Mouse (Mus musculus) erythroblast, adult 5-6 weeks (primary cell): Measurements from ENCODE around the gene Gm8020. TPM values are rescaled to one million over a fixed set of nuclear protein-coding genes. Genes with fewer than 3 reads are reported as not detected.
"Not testable (repeated sequence)": the region's sequence is repeated elsewhere in the genome, so short reads cannot be mapped to it uniquely, and the experiment has no call there.

ENCODE experiments used
- ATAC-seq: replicated peaks from 2 replicates; pipeline ENCODE4 v1.8.0; 2016; ENCODE audit warnings: moderate number of reproducible peaks, mild to moderate bottlenecking, moderate TSS enrichment, inconsistent platforms; ENCODE audit not compliant: poor library complexity, low FRiP score, severe bottlenecking
- total RNA-seq, 2 experiments: library from RNA; stranded (forward) in 1 of 2; stranded (reverse) in 1 of 2; fragments of 150-400 nt in 1 of 2; fragments of 200-764, 138-1000 nt in 1 of 2; gene quantifications; 2 replicates each; pipeline versions ENCODE4 v1.2.3 to v1.2.4; 2015 to 2017; ENCODE audit warnings: low replicate concordance in 2 of 2

The Gm8020 gene
- not detected in 2 replicates for total RNA-seq (2015; ENCODE audit: low replicate concordance)
- not detected in 2 replicates for total RNA-seq (2017; ENCODE audit: low replicate concordance)

- ATAC-seq, result not testable (repeated sequence)
Measured at GRCm38 (mm10) chr14:42502249-42502648, at the start of gene Gm8020. Gene Gm8020 (minus strand): TSS chr14:42502349.

GRCm38 (mm10) chr14:42543170-42543701 lies 41.1 kb upstream of the Gm8020 start:
- not testable (repeated sequence) for ATAC-seq

- not testable (repeated sequence) for ATAC-seq
Measured at GRCm38 (mm10) chr14:42542316-42543169, 40.4 kb upstream of the Gm8020 start.

- ATAC-seq, result not testable (repeated sequence)
Measured at GRCm38 (mm10) chr14:42524182-42524581, 22.0 kb upstream of the Gm8020 start, which contains the start of gene Gm8024. Gene Gm8024 (minus strand): TSS chr14:42524282.

- not testable (repeated sequence) for ATAC-seq
Measured at GRCm38 (mm10) chr14:42463581-42463980, 38.6 kb downstream of the Gm8020 start, which contains the start of gene Gm8011. Gene Gm8011 (plus strand): TSS chr14:42463881.

Other genes with a start within 250 kb of the Gm8020 start
- not detected in 2 replicates for gene Gm17026, start 242.3 kb downstream of the Gm8020 start, total RNA-seq (2015; ENCODE audit: low replicate concordance)
- gene Gm17026, start 242.3 kb downstream of the Gm8020 start, total RNA-seq (2017; ENCODE audit: low replicate concordance), result not detected in 2 replicates
- not detected in 2 replicates for gene Gm9611, start 205.0 kb downstream of the Gm8020 start, total RNA-seq (2015; ENCODE audit: low replicate concordance)
- not detected in 2 replicates for gene Gm9611, start 205.0 kb downstream of the Gm8020 start, total RNA-seq (2017; ENCODE audit: low replicate concordance)
- gene Gm7995, start 192.1 kb downstream of the Gm8020 start, total RNA-seq (2015; ENCODE audit: low replicate concordance), result not detected in 2 replicates
- not detected in 2 replicates for gene Gm7995, start 192.1 kb downstream of the Gm8020 start, total RNA-seq (2017; ENCODE audit: low replicate concordance)
- gene Gm8005, start 62.7 kb downstream of the Gm8020 start, total RNA-seq (2015; ENCODE audit: low replicate concordance), result not detected in 2 replicates
- gene Gm8005, start 62.7 kb downstream of the Gm8020 start, total RNA-seq (2017; ENCODE audit: low replicate concordance), result not detected in 2 replicates
- not detected in 2 replicates for gene Gm8011, start 38.5 kb downstream of the Gm8020 start, total RNA-seq (2015; ENCODE audit: low replicate concordance)
- gene Gm8011, start 38.5 kb downstream of the Gm8020 start, total RNA-seq (2017; ENCODE audit: low replicate concordance), result not detected in 2 replicates
- gene Gm8024, start 21.9 kb upstream of the Gm8020 start, total RNA-seq (2015; ENCODE audit: low replicate concordance), result not detected in 2 replicates
- gene Gm8024, start 21.9 kb upstream of the Gm8020 start, total RNA-seq (2017; ENCODE audit: low replicate concordance), result not detected in 2 replicates
- not detected in 2 replicates for gene Gm17124, start 97.5 kb upstream of the Gm8020 start, total RNA-seq (2015; ENCODE audit: low replicate concordance)
- gene Gm17124, start 97.5 kb upstream of the Gm8020 start, total RNA-seq (2017; ENCODE audit: low replicate concordance), result not detected in 2 replicates
- gene Gm3633, start 139.6 kb upstream of the Gm8020 start, total RNA-seq (2015; ENCODE audit: low replicate concordance), result not detected in 2 replicates
- not detected in 2 replicates for gene Gm3633, start 139.6 kb upstream of the Gm8020 start, total RNA-seq (2017; ENCODE audit: low replicate concordance)
- not detected in 2 replicates for gene Gm10378, start 153.6 kb upstream of the Gm8020 start, total RNA-seq (2015; ENCODE audit: low replicate concordance)
- gene Gm10378, start 153.6 kb upstream of the Gm8020 start, total RNA-seq (2017; ENCODE audit: low replicate concordance), result not detected in 2 replicates